ENCODE assay signal across 7 mouse cellular contexts in the genomic region with DNA sequence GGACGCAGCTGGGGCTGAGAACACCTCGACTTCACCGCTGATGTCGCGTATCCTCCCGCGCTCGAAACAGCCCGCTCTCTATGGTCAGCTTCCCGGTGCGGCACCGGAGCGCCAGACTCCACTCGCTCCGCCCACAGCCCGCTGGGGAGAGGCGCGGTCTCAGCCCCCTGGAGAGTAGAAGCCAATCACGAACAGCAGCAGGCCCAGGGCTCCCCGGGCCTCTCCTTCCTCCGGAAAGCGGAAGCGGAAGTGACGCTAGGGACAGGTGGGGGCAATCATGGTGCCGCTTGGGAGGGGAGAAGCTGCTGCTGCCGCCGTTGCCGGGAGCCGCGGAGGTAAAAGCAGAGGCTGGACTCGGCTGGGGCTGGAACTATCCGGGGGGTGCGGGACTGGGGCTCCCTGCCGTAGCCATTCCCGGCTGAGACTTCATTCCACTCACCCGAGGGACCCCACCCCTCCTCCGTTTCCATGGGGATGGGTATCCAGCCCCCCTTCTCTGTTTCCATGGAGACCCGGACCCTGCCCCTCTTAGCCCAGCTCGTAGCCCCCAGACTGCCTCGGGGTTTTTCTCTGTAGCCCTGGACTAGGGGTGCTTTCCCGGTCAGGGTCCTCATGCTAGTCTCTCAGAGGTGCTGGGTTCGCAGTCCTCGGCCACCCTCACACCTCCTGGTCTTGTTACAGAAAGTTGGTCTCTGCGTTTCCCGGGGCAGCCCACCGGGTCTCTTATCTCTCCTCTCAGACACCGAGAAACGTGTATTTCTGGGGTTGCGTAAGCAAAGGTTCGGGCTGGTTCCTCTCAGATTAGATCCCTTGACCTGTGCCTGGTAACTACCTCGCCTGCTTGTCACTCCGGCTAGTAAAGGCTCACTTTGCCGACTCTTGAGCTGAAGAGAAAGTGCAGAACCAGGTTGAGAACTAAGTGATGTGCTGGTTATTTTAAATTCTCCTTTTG. TPM values are rescaled to one million over a fixed set of nuclear protein-coding genes. Genes with fewer than 3 reads are reported as not detected.
DNase-seq lines count a peak whose midpoint lies in the region; ATAC-seq and TF ChIP-seq lines count a peak whose summit lies in the region.

No protein-coding gene starts in this region.

- H3K27ac ChIP-seq in embryonic facial prominence, embryonic 11.5 days (replicated peaks; ENCODE audit: low read depth, low read length): peak overlapping the region; percentile 98
- H3K27ac ChIP-seq in kidney, adult 2 months (ENCODE audit: insufficient read depth, low read depth, low read length): peak overlapping the region; percentile 79
- peak overlapping the region; percentile 97 for H3K27ac ChIP-seq in limb, embryonic 12.5 days
- peak overlapping the region; percentile 96 for H3K27ac ChIP-seq in midbrain, embryonic 15.5 days
- H3K27ac ChIP-seq in spleen, adult 2 months (ENCODE audit: insufficient read depth, low read length): peak overlapping the region; percentile 97

- peak overlapping the region; percentile 96 for H3K9ac ChIP-seq in embryonic facial prominence, embryonic 11.5 days (replicated peaks; ENCODE audit: low read length)
- peak overlapping the region; percentile 91 for H3K9ac ChIP-seq in limb, embryonic 12.5 days (replicated peaks)
- peak overlapping the region; percentile 95 for H3K9ac ChIP-seq in midbrain, embryonic 15.5 days

- peak; percentile 14 for TF ChIP-seq POLR2A in kidney, adult 2 months (IDR thresholded peaks at IDR 0.05; ENCODE audit: low read depth, low read length)
- TF ChIP-seq POLR2A in spleen, adult 2 months (IDR thresholded peaks at IDR 0.05; ENCODE audit: low read depth, low read length): peak; percentile 63

- peak; percentile 99 for DNase-seq in adrenal gland, postnatal 14 days
- peak; percentile 98 for DNase-seq in embryonic facial prominence, embryonic 11.5 days (ENCODE audit: low spot score)
- peak; percentile 98 for DNase-seq in heart, adult 18-20 months
- peak; percentile 98 for DNase-seq in kidney, adult 2 months
- DNase-seq in spleen, adult 2 months (ENCODE audit: low read depth in 1 of 2, low spot score in 2 of 2): peak; percentile 96 to 97

- WGBS in embryonic facial prominence, embryonic 11.5 days: 2% methylated on average over 50 of the region's 53 CpGs
- under 1% methylated on average over 53 of the region's 53 CpGs for WGBS in kidney, adult 2 months
- 2% methylated on average over 49 of the region's 53 CpGs for WGBS in limb, embryonic 12.5 days
- WGBS in midbrain, embryonic 15.5 days: 2% methylated on average over 53 of the region's 53 CpGs
- 1% methylated on average over 53 of the region's 53 CpGs for WGBS in spleen, adult 2 months

- H3K27me3 ChIP-seq in embryonic facial prominence, embryonic 11.5 days (ENCODE audit: control insufficient read depth, insufficient read depth, low read length): no peaks in the 10 kb centered on the region
- no peaks in the 10 kb centered on the region for H3K27me3 ChIP-seq in kidney, adult 2 months (replicated peaks; ENCODE audit: control insufficient read depth, insufficient read depth, low read length)
- no peaks in the 10 kb centered on the region for H3K27me3 ChIP-seq in limb, embryonic 12.5 days
- no peaks in the 10 kb centered on the region for H3K27me3 ChIP-seq in midbrain, embryonic 15.5 days (replicated peaks)
- no peaks in the 10 kb centered on the region for H3K27me3 ChIP-seq in spleen, adult 2 months (ENCODE audit: control insufficient read depth, insufficient read depth, low read length)

- no peak for TF ChIP-seq CTCF in kidney, adult 2 months (conservative IDR thresholded peaks at IDR 0.05; ENCODE audit: insufficient read depth, insufficient read length, low read depth, low read length)
- TF ChIP-seq CTCF in spleen, adult 2 months (IDR thresholded peaks at IDR 0.05; ENCODE audit: extremely low read depth, insufficient read depth, insufficient read length, insufficient replicate concordance): no peak

- H3K4me2 ChIP-seq in embryonic facial prominence, embryonic 11.5 days (ENCODE audit: low read depth, low read length): peak overlapping the region; percentile 85
- peak overlapping the region; percentile 76 for H3K4me2 ChIP-seq in limb, embryonic 12.5 days
- peak overlapping the region; percentile 90 for H3K4me2 ChIP-seq in midbrain, embryonic 15.5 days

- peaks cover 2% of the 10 kb centered on the region; the same call in 1 of the 2 replicates for H3K4me1 ChIP-seq in embryonic facial prominence, embryonic 11.5 days (ENCODE audit: control insufficient read depth, insufficient read depth, low read length)
- no peaks in the 10 kb centered on the region; the same call in 1 of the 2 replicates for H3K4me1 ChIP-seq in kidney, adult 2 months (ENCODE audit: control insufficient read depth, insufficient read depth, low read length)
- H3K4me1 ChIP-seq in limb, embryonic 12.5 days (replicated peaks): peaks cover 13% of the 10 kb centered on the region
- H3K4me1 ChIP-seq in midbrain, embryonic 15.5 days: peaks cover 18% of the 10 kb centered on the region
- peaks cover 3% of the 10 kb centered on the region; the same call in 1 of the 2 replicates for H3K4me1 ChIP-seq in spleen, adult 2 months (ENCODE audit: control insufficient read depth, insufficient read depth, insufficient read length)

- H3K36me3 ChIP-seq in embryonic facial prominence, embryonic 11.5 days (replicated peaks; ENCODE audit: control insufficient read depth, insufficient read depth, low read depth, low read length): no peaks in the 10 kb centered on the region
- H3K36me3 ChIP-seq in kidney, adult 2 months (ENCODE audit: control insufficient read depth, insufficient read depth, low read length): no peaks in the 10 kb centered on the region; the same call in 1 of the 2 replicates
- peaks cover 59% of the 10 kb centered on the region for H3K36me3 ChIP-seq in limb, embryonic 12.5 days
- H3K36me3 ChIP-seq in midbrain, embryonic 15.5 days (replicated peaks): peaks cover 21% of the 10 kb centered on the region
- H3K36me3 ChIP-seq in spleen, adult 2 months (ENCODE audit: control insufficient read depth, insufficient read depth, low read length): peaks cover 16% of the 10 kb centered on the region

- H3K9me3 ChIP-seq in embryonic facial prominence, embryonic 11.5 days (replicated peaks; ENCODE audit: control insufficient read depth, low read length): no peaks in the 10 kb centered on the region
- H3K9me3 ChIP-seq in limb, embryonic 12.5 days: no peaks in the 10 kb centered on the region
- H3K9me3 ChIP-seq in midbrain, embryonic 15.5 days: no peaks in the 10 kb centered on the region

- H3K4me3 ChIP-seq in embryonic facial prominence, embryonic 11.5 days (ENCODE audit: low read depth, low read length): peak overlapping the region; percentile 87
- peak overlapping the region; percentile 80 for H3K4me3 ChIP-seq in kidney, adult 2 months (ENCODE audit: insufficient read depth, low read depth, low read length)
- H3K4me3 ChIP-seq in limb, embryonic 12.5 days (replicated peaks): peak overlapping the region; percentile 83
- peak overlapping the region; percentile 98 for H3K4me3 ChIP-seq in midbrain, embryonic 15.5 days
- peak overlapping the region; percentile 92 for H3K4me3 ChIP-seq in spleen, adult 2 months (ENCODE audit: extremely low read depth, insufficient read depth, insufficient read length)

- peak; percentile 99 for ATAC-seq in embryonic facial prominence, embryonic 11.5 days (replicated peaks; ENCODE audit: insufficient number of reproducible peaks, low FRiP score, low TSS enrichment, low read depth)
- ATAC-seq in limb, embryonic 12.5 days (ENCODE audit: insufficient number of reproducible peaks, insufficient read depth, low FRiP score, low TSS enrichment, low read depth): peak; percentile 99
- ATAC-seq in midbrain, embryonic 15.5 days (replicated peaks): peak; percentile 99

RNA-seq across cellular contexts. Expression of gene Mtf1, which starts 0.7 kb away (rescaled TPM):
- total RNA-seq in adrenal gland, postnatal 14 days (2021): 21.1 and 22.5 TPM in 2 replicates
- polyA plus RNA-seq in embryonic facial prominence, embryonic 11.5 days (2014; fragmentation: Nextera tagmentation; extraction: Ambion mirVana): 12.3 and 12.6 TPM in 2 replicates
- total RNA-seq in heart, adult 18-20 months (2021): 10 to 100 TPM; 15.0 to 15.1 TPM
- polyA plus RNA-seq in kidney, adult 2 months (2012; rRNA removed): 7.5 and 8.9 TPM in 2 replicates
- polyA plus RNA-seq in limb, embryonic 12.5 days (2016; fragmentation: Nextera tagmentation; extraction: Ambion mirVana): 14.1 and 15.0 TPM in 2 replicates
- 13.7 and 16.0 TPM in 2 replicates for polyA plus RNA-seq in midbrain, embryonic 15.5 days (2015; fragmentation: Nextera tagmentation; extraction: Ambion mirVana)
- polyA plus RNA-seq in spleen, adult 2 months (2012; rRNA removed): 5.5 and 5.9 TPM in 2 replicates

RNA-seq across cellular contexts. Expression of gene Yrdc, which starts 47.9 kb away (rescaled TPM):
- total RNA-seq in adrenal gland, postnatal 14 days (2021): 36.4 and 38.7 TPM in 2 replicates
- 39.9 and 41.0 TPM in 2 replicates for polyA plus RNA-seq in embryonic facial prominence, embryonic 11.5 days (2014; fragmentation: Nextera tagmentation; extraction: Ambion mirVana)
- 10 to 100 TPM; 20.0 to 20.5 TPM for total RNA-seq in heart, adult 18-20 months (2021)
- 34.3 TPM in 2 replicates for polyA plus RNA-seq in kidney, adult 2 months (2012; rRNA removed)
- 41.4 and 44.3 TPM in 2 replicates for polyA plus RNA-seq in limb, embryonic 12.5 days (2016; fragmentation: Nextera tagmentation; extraction: Ambion mirVana)
- 49.2 and 50.5 TPM in 2 replicates for polyA plus RNA-seq in midbrain, embryonic 15.5 days (2015; fragmentation: Nextera tagmentation; extraction: Ambion mirVana)
- polyA plus RNA-seq in spleen, adult 2 months (2012; rRNA removed): 25.5 and 28.0 TPM in 2 replicates

RNA-seq across cellular contexts. Expression of gene 1110065P20Rik, which starts 48.4 kb away (rescaled TPM):
- 44.6 and 50.1 TPM in 2 replicates for total RNA-seq in adrenal gland, postnatal 14 days (2021)
- polyA plus RNA-seq in embryonic facial prominence, embryonic 11.5 days (2014; fragmentation: Nextera tagmentation; extraction: Ambion mirVana): 39.8 and 43.3 TPM in 2 replicates
- total RNA-seq in heart, adult 18-20 months (2021): 10 to 100 TPM; 20.7 to 26.9 TPM
- 57.8 and 69.5 TPM in 2 replicates for polyA plus RNA-seq in kidney, adult 2 months (2012; rRNA removed)
- polyA plus RNA-seq in limb, embryonic 12.5 days (2016; fragmentation: Nextera tagmentation; extraction: Ambion mirVana): 59.1 and 63.6 TPM in 2 replicates
- 94.8 and 95.8 TPM in 2 replicates for polyA plus RNA-seq in midbrain, embryonic 15.5 days (2015; fragmentation: Nextera tagmentation; extraction: Ambion mirVana)
- polyA plus RNA-seq in spleen, adult 2 months (2012; rRNA removed): 14.7 and 19.7 TPM in 2 replicates

RNA-seq across cellular contexts. Expression of gene Maneal, which starts 59.4 kb away (rescaled TPM):
- 3.6 and 4.1 TPM in 2 replicates for total RNA-seq in adrenal gland, postnatal 14 days (2021)
- polyA plus RNA-seq in embryonic facial prominence, embryonic 11.5 days (2014; fragmentation: Nextera tagmentation; extraction: Ambion mirVana): 1.9 and 2.4 TPM in 2 replicates
- under 1 TPM; 0.52 to 0.57 TPM for total RNA-seq in heart, adult 18-20 months (2021)
- 0.27 and 0.33 TPM in 2 replicates for polyA plus RNA-seq in kidney, adult 2 months (2012; rRNA removed)
- 0.71 and 0.77 TPM in 2 replicates for polyA plus RNA-seq in limb, embryonic 12.5 days (2016; fragmentation: Nextera tagmentation; extraction: Ambion mirVana)
- polyA plus RNA-seq in midbrain, embryonic 15.5 days (2015; fragmentation: Nextera tagmentation; extraction: Ambion mirVana): 13.8 and 14.2 TPM in 2 replicates
- 0.65 TPM in 2 replicates for polyA plus RNA-seq in spleen, adult 2 months (2012; rRNA removed)

Comparison
In these comparisons a context has a peak if more than half of its experiments do, and no peak if none do; other contexts are left out.
1. Peak in every context shown above with its lines: DNase-seq, ATAC-seq, H3K4me3 ChIP-seq and H3K27ac ChIP-seq.